ENCODE assay signal across 8 mouse cellular contexts in genomic region chr2:148407870-148408760, GRCm38 (mm10). TPM values are rescaled to one million over a fixed set of nuclear protein-coding genes. Genes with fewer than 3 reads are reported as not detected.
DNase-seq lines count a peak whose midpoint lies in the region; ATAC-seq and TF ChIP-seq lines count a peak whose summit lies in the region.

Thbd (minus strand) TSS chr2:148408188.

- peaks cover 2% of the 10 kb centered on the region; the same call in 1 of the 2 replicates for H3K27me3 ChIP-seq in cerebellum, adult 2 months (ENCODE audit: control insufficient read depth, insufficient read depth, low read length)
- H3K27me3 ChIP-seq in embryonic facial prominence, embryonic 11.5 days (ENCODE audit: control insufficient read depth, insufficient read depth, low read length): peaks cover 14% of the 10 kb centered on the region
- peaks cover 16% of the 10 kb centered on the region for H3K27me3 ChIP-seq in heart, embryonic 11.5 days (ENCODE audit: control insufficient read depth, insufficient read depth, low read length)
- no peaks in the 10 kb centered on the region for H3K27me3 ChIP-seq in lung, embryonic 14.5 days (ENCODE audit: insufficient read depth, low read length)

- no peaks in the 10 kb centered on the region for H3K9me3 ChIP-seq in embryonic facial prominence, embryonic 11.5 days (replicated peaks; ENCODE audit: control insufficient read depth, low read length)
- no peaks in the 10 kb centered on the region for H3K9me3 ChIP-seq in heart, embryonic 11.5 days (replicated peaks; ENCODE audit: control insufficient read depth, low read length)
- H3K9me3 ChIP-seq in lung, embryonic 14.5 days (ENCODE audit: low read depth, low read length): no peaks in the 10 kb centered on the region

- no peaks in the 10 kb centered on the region; the same call in 1 of the 2 replicates for H3K4me1 ChIP-seq in cerebellum, adult 2 months (ENCODE audit: control insufficient read depth, insufficient read depth, low read length)
- H3K4me1 ChIP-seq in embryonic facial prominence, embryonic 11.5 days (ENCODE audit: control insufficient read depth, insufficient read depth, low read length): peaks cover 7% of the 10 kb centered on the region; the same call in 1 of the 2 replicates
- peaks cover 8% of the 10 kb centered on the region for H3K4me1 ChIP-seq in heart, embryonic 11.5 days (ENCODE audit: control insufficient read depth, insufficient read depth, low read length)
- H3K4me1 ChIP-seq in lung, embryonic 14.5 days (ENCODE audit: insufficient read depth): peaks cover 5% of the 10 kb centered on the region

- H3K4me3 ChIP-seq in cerebellum, adult 2 months (replicated peaks; ENCODE audit: insufficient read depth, low read depth, low read length): no peak within 1 kb of the TSS
- H3K4me3 ChIP-seq in embryonic facial prominence, embryonic 11.5 days (ENCODE audit: low read depth, low read length): peak within 1 kb of the TSS; percentile 33
- H3K4me3 ChIP-seq in heart, embryonic 11.5 days (ENCODE audit: low read depth, low read length): peak within 1 kb of the TSS; percentile 50
- peak within 1 kb of the TSS; percentile 66 for H3K4me3 ChIP-seq in lung, embryonic 14.5 days (ENCODE audit: low read depth, low read length)

- TF ChIP-seq CTCF in cerebellum, adult 2 months (IDR thresholded peaks at IDR 0.05; ENCODE audit: borderline replicate concordance, insufficient read depth, low read depth, low read length): no peak
- no peak for TF ChIP-seq CTCF in lung, embryonic 14.5 days (IDR thresholded peaks at IDR 0.05; ENCODE audit: low read depth)

- TF ChIP-seq POLR2A in cerebellum, adult 2 months (IDR thresholded peaks at IDR 0.05; ENCODE audit: borderline replicate concordance, insufficient read depth, low read length): 0 out of 2 replicates have a peak, but pooled peaks have one; percentile 11

- 0 out of 2 replicates have a peak within 1 kb of the TSS, but pooled peaks have one; percentile 14 for H3K27ac ChIP-seq in cerebellum, adult 2 months (ENCODE audit: insufficient read depth, low read length)
- no peak within 1 kb of the TSS for H3K27ac ChIP-seq in embryonic facial prominence, embryonic 11.5 days (replicated peaks; ENCODE audit: low read depth, low read length)
- H3K27ac ChIP-seq in heart, embryonic 11.5 days (ENCODE audit: low read depth, low read length): 0 out of 2 replicates have a peak within 1 kb of the TSS, but pooled peaks have one; percentile 22
- peak within 1 kb of the TSS; percentile 87 for H3K27ac ChIP-seq in lung, embryonic 14.5 days (ENCODE audit: low read depth)

- no peaks in the 10 kb centered on the region for H3K36me3 ChIP-seq in embryonic facial prominence, embryonic 11.5 days (replicated peaks; ENCODE audit: control insufficient read depth, insufficient read depth, low read depth, low read length)
- H3K36me3 ChIP-seq in heart, embryonic 11.5 days (ENCODE audit: control insufficient read depth, insufficient read depth, low read length): no peaks in the 10 kb centered on the region
- peaks cover 14% of the 10 kb centered on the region; the same call in 1 of the 2 replicates for H3K36me3 ChIP-seq in lung, embryonic 14.5 days (ENCODE audit: insufficient read depth)

- DNase-seq in cerebellum, adult 2 months: no peak
- no peak for DNase-seq in cerebellum, adult 9-11 months
- DNase-seq in embryonic facial prominence, embryonic 11.5 days (ENCODE audit: low spot score): peak; percentile 62
- DNase-seq in kidney, adult 9 months: peak; percentile 76
- DNase-seq in lung, embryonic 14.5 days: peak; percentile 93
- peak; percentile 44 for DNase-seq in urinary bladder, adult 2 months (ENCODE audit: low spot score)

- peak within 1 kb of the TSS; percentile 53 for H3K9ac ChIP-seq in embryonic facial prominence, embryonic 11.5 days (replicated peaks; ENCODE audit: low read length)
- H3K9ac ChIP-seq in heart, embryonic 11.5 days (ENCODE audit: low read depth, low read length): peak within 1 kb of the TSS; percentile 66
- peak within 1 kb of the TSS; percentile 79 for H3K9ac ChIP-seq in lung, embryonic 14.5 days

- ATAC-seq in embryonic facial prominence, embryonic 11.5 days (replicated peaks; ENCODE audit: insufficient number of reproducible peaks, low FRiP score, low TSS enrichment, low read depth): peak; percentile 51
- ATAC-seq in heart, embryonic 11.5 days (replicated peaks; ENCODE audit: insufficient number of reproducible peaks, low FRiP score, low TSS enrichment): peak; percentile 61
- ATAC-seq in lung, embryonic 14.5 days (ENCODE audit: insufficient read depth): peak; percentile 85
- ATAC-seq in neutrophil, adult 5-6 weeks (ENCODE audit: extremely low read depth, insufficient number of reproducible peaks, low FRiP score, poor library complexity, severe bottlenecking): peak; percentile 39

- 5% methylated on average over 35 of the region's 35 CpGs for WGBS in cerebellum, adult 2 months
- 2% methylated on average over 35 of the region's 35 CpGs for WGBS in embryonic facial prominence, embryonic 11.5 days
- 1% methylated on average over 35 of the region's 35 CpGs for WGBS in heart, embryonic 11.5 days (ENCODE audit: insufficient replicate concordance)
- 1% methylated on average over 35 of the region's 35 CpGs for WGBS in lung, embryonic 14.5 days

- peak within 1 kb of the TSS; percentile 65 for H3K4me2 ChIP-seq in embryonic facial prominence, embryonic 11.5 days (ENCODE audit: low read depth, low read length)
- peak within 1 kb of the TSS; percentile 85 for H3K4me2 ChIP-seq in heart, embryonic 11.5 days
- H3K4me2 ChIP-seq in lung, embryonic 14.5 days: peak within 1 kb of the TSS; percentile 95

RNA-seq across cellular contexts. Expression of gene Thbd, which starts in this region (rescaled TPM):
- 6.3 and 6.5 TPM in 2 replicates for polyA plus RNA-seq in cerebellum, adult 2 months (2012; rRNA removed)
- 12.9 and 13.8 TPM in 2 replicates for polyA plus RNA-seq in embryonic facial prominence, embryonic 11.5 days (2014; fragmentation: Nextera tagmentation; extraction: Ambion mirVana)
- 18.5 and 19.2 TPM in 2 replicates for polyA plus RNA-seq in heart, embryonic 11.5 days (2014; fragmentation: Nextera tagmentation; extraction: Ambion mirVana)
- 115 and 116 TPM in 2 replicates for polyA plus RNA-seq in lung, embryonic 14.5 days (2014; fragmentation: Nextera tagmentation; extraction: Ambion mirVana)
- 17.3 and 18.0 TPM in 2 replicates for total RNA-seq in neutrophil, adult 5-6 weeks (2017)
- polyA plus RNA-seq in urinary bladder, adult 2 months (2012; rRNA removed): 48.9 and 55.0 TPM in 2 replicates

Comparison
In these comparisons a context has a peak if more than half of its experiments do, and no peak if none do; other contexts are left out.
1. DNase-seq: peak in embryonic facial prominence, embryonic 11.5 days (single experiment), kidney, adult 9 months (single experiment), lung, embryonic 14.5 days (single experiment) and urinary bladder, adult 2 months (single experiment); none in cerebellum, adult 2 months (0 of 2) and cerebellum, adult 9-11 months (single experiment).
2. Peak in every context shown above with its lines, with median percentiles within 50 percentile points of each other: ATAC-seq, H3K4me2 ChIP-seq and H3K9ac ChIP-seq.